Mouse (Mus musculus): ENCODE measurements around the gene Tmed2. TPM values are rescaled to one million over a fixed set of nuclear protein-coding genes. Genes with fewer than 3 reads are reported as not detected.
"Not testable (repeated sequence)": the region's sequence is repeated elsewhere in the genome, so short reads cannot be mapped to it uniquely, and the experiment has no call there.

Gene Tmed2
- polyA plus RNA-seq, 1 experiment = 281 TPM

DNA sequence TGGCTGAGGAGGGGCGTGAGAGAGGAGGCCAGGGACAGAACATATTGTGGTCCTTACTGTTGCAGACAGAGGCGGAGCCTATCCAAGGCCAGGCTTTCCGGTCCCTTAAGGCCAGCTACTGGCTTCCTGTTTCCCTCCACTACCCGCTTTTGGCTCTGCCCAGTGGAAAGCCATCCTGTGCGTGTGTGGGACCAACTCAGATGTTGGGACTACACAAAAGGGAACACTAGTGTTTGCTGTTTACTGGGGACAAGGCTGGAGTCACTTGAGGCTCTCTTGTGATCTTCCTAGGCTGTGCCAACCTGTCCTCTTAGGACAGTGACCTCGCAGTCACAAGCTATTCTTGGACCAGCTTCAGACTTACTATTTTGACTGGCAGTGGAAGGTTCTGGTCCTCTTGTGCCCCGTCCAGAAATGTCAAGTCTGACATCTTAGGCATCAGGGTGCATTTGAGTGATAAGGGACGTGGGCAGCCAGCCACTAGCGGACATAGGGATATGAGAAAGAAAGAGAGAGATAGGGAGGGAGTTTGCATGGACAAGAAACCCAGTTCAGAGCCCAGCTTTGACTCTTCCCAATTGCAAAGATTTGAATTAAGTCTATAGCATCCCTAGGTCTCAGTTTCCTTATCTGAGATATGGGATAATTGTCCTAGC lies 42.1 kb upstream of the Tmed2 start:
- H3K4me1 ChIP-seq (ENCODE audit: control insufficient read depth, insufficient read depth, low read length) = peaks cover 1% of the 10 kb centered on the region
- H3K27me3 ChIP-seq (ENCODE audit: control insufficient read depth, insufficient read depth, low read length, poor library complexity, severe bottlenecking) = no peaks in the 10 kb centered on the region
- no peak overlapping the region for H3K9ac ChIP-seq (ENCODE audit: low read depth, poor library complexity, severe bottlenecking)
- TF ChIP-seq CTCF (IDR thresholded peaks at IDR 0.05; ENCODE audit: low read depth, low read length) = no peak
- TF ChIP-seq POLR2A (IDR thresholded peaks at IDR 0.05; ENCODE audit: insufficient read depth, low read length) = no peak
- TF ChIP-seq EP300 (IDR thresholded peaks at IDR 0.05; ENCODE audit: insufficient read depth, low read depth, low read length) = no peak
- H3K4me3 ChIP-seq (ENCODE audit: low read depth, low read length) = no peak overlapping the region
- 0 out of 2 replicates have a peak, but pooled peaks cover 6% of the 10 kb centered on the region for H3K36me3 ChIP-seq (ENCODE audit: control insufficient read depth, insufficient read depth, low read length, poor library complexity, severe bottlenecking)
- H3K27ac ChIP-seq (ENCODE audit: insufficient read depth, low read length) = no peak overlapping the region
- no peaks in the 10 kb centered on the region for H3K9me3 ChIP-seq (replicated peaks; ENCODE audit: control insufficient read depth, insufficient read depth, low read length, poor library complexity, severe bottlenecking)

DNA sequence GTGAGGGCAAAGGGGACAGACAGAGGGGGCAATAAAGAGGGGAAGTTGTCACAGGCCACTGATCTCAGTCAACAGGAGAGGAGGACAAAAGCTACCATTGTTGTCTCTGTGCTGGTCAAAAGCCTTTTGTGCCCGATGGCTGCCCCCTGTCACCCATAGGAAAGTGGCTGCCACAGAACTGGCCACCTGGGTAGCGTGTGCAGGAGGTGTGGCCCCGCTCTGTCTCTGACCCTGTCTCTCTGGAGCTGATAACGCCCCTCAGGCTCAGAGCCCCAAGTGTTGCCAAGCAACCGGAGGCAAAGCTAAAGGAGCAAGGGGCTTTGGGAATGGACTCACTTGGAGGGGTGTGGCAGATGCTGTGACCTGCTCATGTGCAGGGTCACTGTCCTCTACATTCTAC lies 41.5 kb upstream of the Tmed2 start:
- no peak overlapping the region for H3K9ac ChIP-seq (ENCODE audit: low read depth, poor library complexity, severe bottlenecking)
- no peak overlapping the region for H3K27ac ChIP-seq (ENCODE audit: insufficient read depth, low read length)
- peaks cover 1% of the 10 kb centered on the region for H3K4me1 ChIP-seq (ENCODE audit: control insufficient read depth, insufficient read depth, low read length)
- no peaks in the 10 kb centered on the region for H3K9me3 ChIP-seq (replicated peaks; ENCODE audit: control insufficient read depth, insufficient read depth, low read length, poor library complexity, severe bottlenecking)
- H3K4me3 ChIP-seq (ENCODE audit: low read depth, low read length) = no peak overlapping the region
- TF ChIP-seq POLR2A (IDR thresholded peaks at IDR 0.05; ENCODE audit: insufficient read depth, low read length) (no peak), CTCF (IDR thresholded peaks at IDR 0.05; ENCODE audit: low read depth, low read length) (no peak), EP300 (IDR thresholded peaks at IDR 0.05; ENCODE audit: insufficient read depth, low read depth, low read length) (no peak)
- 0 out of 2 replicates have a peak, but pooled peaks cover 4% of the 10 kb centered on the region for H3K36me3 ChIP-seq (ENCODE audit: control insufficient read depth, insufficient read depth, low read length, poor library complexity, severe bottlenecking)
- H3K27me3 ChIP-seq (ENCODE audit: control insufficient read depth, insufficient read depth, low read length, poor library complexity, severe bottlenecking) = no peaks in the 10 kb centered on the region

DNA sequence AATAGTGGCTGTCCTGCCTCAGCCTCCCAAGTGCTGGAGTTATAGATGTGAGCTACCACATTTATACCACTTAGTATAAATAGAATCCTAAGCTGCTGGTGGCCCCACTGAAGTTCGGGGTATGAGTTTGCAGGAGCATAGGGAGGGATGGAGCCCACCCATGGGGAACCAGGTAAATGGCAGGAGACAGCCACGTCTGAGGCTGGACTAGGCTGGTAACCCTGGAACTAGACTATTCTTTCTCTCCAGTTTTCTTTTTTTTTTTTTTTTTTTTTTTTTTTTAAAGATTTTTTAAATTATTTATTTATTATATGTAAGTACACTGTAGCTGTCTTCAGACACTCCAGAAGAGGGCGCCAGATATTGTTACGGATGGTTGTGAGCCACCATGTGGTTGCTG lies 40.5 kb upstream of the Tmed2 start:
- H3K27me3 ChIP-seq (ENCODE audit: control insufficient read depth, insufficient read depth, low read length, poor library complexity, severe bottlenecking); H3K36me3 ChIP-seq (ENCODE audit: control insufficient read depth, insufficient read depth, low read length, poor library complexity, severe bottlenecking); H3K4me3 ChIP-seq (ENCODE audit: low read depth, low read length); H3K4me1 ChIP-seq (ENCODE audit: control insufficient read depth, insufficient read depth, low read length); H3K9ac ChIP-seq (ENCODE audit: low read depth, poor library complexity, severe bottlenecking); H3K9me3 ChIP-seq (replicated peaks; ENCODE audit: control insufficient read depth, insufficient read depth, low read length, poor library complexity, severe bottlenecking); H3K27ac ChIP-seq (ENCODE audit: insufficient read depth, low read length): not testable (repeated sequence)

DNA sequence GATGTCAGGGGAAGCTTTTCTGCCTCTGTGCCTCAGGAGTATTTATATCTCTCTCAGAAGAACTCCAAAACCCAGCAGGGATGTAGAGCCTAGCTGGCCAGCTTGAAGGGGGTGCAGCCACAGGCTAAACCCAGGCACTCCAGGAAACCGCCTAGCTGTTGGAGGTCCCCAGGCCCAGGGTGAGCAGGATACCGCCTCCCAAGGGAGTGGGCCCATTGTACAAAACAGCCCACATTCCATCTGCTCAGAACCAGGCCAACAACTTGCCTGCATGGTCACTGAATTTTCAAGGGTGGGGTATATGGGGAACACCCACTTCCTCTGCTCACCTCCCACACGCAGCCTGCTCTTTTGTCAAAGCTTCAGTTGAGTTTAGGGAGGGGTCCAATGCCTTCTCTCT lies 39.9 kb upstream of the Tmed2 start:
- Histone ChIP-seq H3K4me1 (ENCODE audit: control insufficient read depth, insufficient read depth, low read length) (peaks cover 1% of the 10 kb centered on the region), H3K27me3 (ENCODE audit: control insufficient read depth, insufficient read depth, low read length, poor library complexity, severe bottlenecking) (no peaks in the 10 kb centered on the region), H3K9ac (ENCODE audit: low read depth, poor library complexity, severe bottlenecking) (no peak overlapping the region), H3K27ac (ENCODE audit: insufficient read depth, low read length) (peak overlapping the region; percentile 5; the same call in 1 of the 2 replicates), H3K9me3 (replicated peaks; ENCODE audit: control insufficient read depth, insufficient read depth, low read length, poor library complexity, severe bottlenecking) (no peaks in the 10 kb centered on the region), H3K36me3 (ENCODE audit: control insufficient read depth, insufficient read depth, low read length, poor library complexity, severe bottlenecking) (no peaks in the 10 kb centered on the region), H3K4me3 (ENCODE audit: low read depth, low read length) (no peak overlapping the region)
- TF ChIP-seq EP300 (IDR thresholded peaks at IDR 0.05; ENCODE audit: insufficient read depth, low read depth, low read length) = no peak
- TF ChIP-seq POLR2A (IDR thresholded peaks at IDR 0.05; ENCODE audit: insufficient read depth, low read length) = no peak
- TF ChIP-seq CTCF (IDR thresholded peaks at IDR 0.05; ENCODE audit: low read depth, low read length) = no peak

DNA sequence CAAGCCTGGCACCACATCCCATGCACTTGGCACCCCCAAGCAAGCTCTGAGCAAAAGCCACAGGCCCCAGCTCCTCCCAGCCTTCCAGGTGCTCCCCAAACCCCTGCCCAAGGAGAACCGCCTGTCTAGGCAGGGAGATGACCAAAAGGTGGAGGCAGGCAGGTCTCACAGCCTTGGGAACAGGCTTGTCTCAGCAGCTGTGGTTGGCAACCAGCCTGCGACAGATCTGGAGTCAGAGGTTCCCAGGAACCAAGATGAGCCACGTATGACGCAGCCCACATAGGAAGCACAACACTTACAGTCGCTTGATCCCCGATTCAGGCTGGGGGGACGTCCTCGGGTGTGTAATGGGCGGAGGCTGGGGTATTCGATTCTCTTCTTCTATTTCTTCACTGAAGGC lies 39.0 kb upstream of the Tmed2 start:
- Histone ChIP-seq H3K4me3 (ENCODE audit: low read depth, low read length) (no peak overlapping the region), H3K36me3 (ENCODE audit: control insufficient read depth, insufficient read depth, low read length, poor library complexity, severe bottlenecking) (no peaks in the 10 kb centered on the region), H3K9ac (ENCODE audit: low read depth, poor library complexity, severe bottlenecking) (no peak overlapping the region), H3K27me3 (ENCODE audit: control insufficient read depth, insufficient read depth, low read length, poor library complexity, severe bottlenecking) (no peaks in the 10 kb centered on the region), H3K4me1 (ENCODE audit: control insufficient read depth, insufficient read depth, low read length) (peaks cover 1% of the 10 kb centered on the region), H3K9me3 (replicated peaks; ENCODE audit: control insufficient read depth, insufficient read depth, low read length, poor library complexity, severe bottlenecking) (no peaks in the 10 kb centered on the region), H3K27ac (ENCODE audit: insufficient read depth, low read length) (no peak overlapping the region)
- TF ChIP-seq EP300 (IDR thresholded peaks at IDR 0.05; ENCODE audit: insufficient read depth, low read depth, low read length) (no peak), CTCF (IDR thresholded peaks at IDR 0.05; ENCODE audit: low read depth, low read length) (no peak), POLR2A (IDR thresholded peaks at IDR 0.05; ENCODE audit: insufficient read depth, low read length) (no peak)

DNA sequence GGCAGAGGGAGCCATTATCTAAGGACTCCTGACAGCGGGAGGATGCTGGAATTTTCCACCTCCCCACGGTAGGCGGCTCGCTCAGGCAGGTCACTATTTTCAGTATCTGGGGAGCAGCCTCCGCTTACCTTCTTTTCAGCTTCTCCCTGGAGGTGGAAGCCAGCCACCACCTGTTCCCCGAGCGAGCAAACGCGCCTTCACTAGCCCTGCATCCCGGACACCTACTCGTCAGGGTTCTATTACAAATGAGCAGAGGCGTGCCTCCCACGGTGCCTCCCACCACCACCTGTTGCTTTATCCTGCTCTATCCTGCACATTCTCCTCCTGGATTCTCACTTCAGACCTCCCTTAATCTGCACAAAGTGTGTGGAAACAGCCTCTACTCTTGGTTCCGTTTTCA lies 36.8 kb upstream of the Tmed2 start:
- Histone ChIP-seq H3K9me3 (replicated peaks; ENCODE audit: control insufficient read depth, insufficient read depth, low read length, poor library complexity, severe bottlenecking) (no peaks in the 10 kb centered on the region), H3K9ac (ENCODE audit: low read depth, poor library complexity, severe bottlenecking) (0 out of 2 replicates have a peak overlapping the region, but pooled peaks have one; percentile 8), H3K4me1 (ENCODE audit: control insufficient read depth, insufficient read depth, low read length) (peaks cover 3% of the 10 kb centered on the region), H3K27ac (ENCODE audit: insufficient read depth, low read length) (peak overlapping the region; percentile 30; the same call in 1 of the 2 replicates), H3K36me3 (ENCODE audit: control insufficient read depth, insufficient read depth, low read length, poor library complexity, severe bottlenecking) (no peaks in the 10 kb centered on the region), H3K4me3 (ENCODE audit: low read depth, low read length) (no peak overlapping the region), H3K27me3 (ENCODE audit: control insufficient read depth, insufficient read depth, low read length, poor library complexity, severe bottlenecking) (no peaks in the 10 kb centered on the region)
- TF ChIP-seq CTCF (IDR thresholded peaks at IDR 0.05; ENCODE audit: low read depth, low read length) = no peak
- TF ChIP-seq EP300 (IDR thresholded peaks at IDR 0.05; ENCODE audit: insufficient read depth, low read depth, low read length) = no peak
- TF ChIP-seq POLR2A (IDR thresholded peaks at IDR 0.05; ENCODE audit: insufficient read depth, low read length) = no peak

Data from ES-Bruce4 (cell line).